Mouse (Mus musculus): ENCODE measurements around the gene Smc5. TPM values are rescaled to one million over a fixed set of nuclear protein-coding genes. Genes with fewer than 3 reads are reported as not detected.

The Smc5 gene
- polyA plus RNA-seq, 2 experiments, result 33.4 to 56.3 TPM

- H3K9me3 ChIP-seq (ENCODE audit: control insufficient read depth, low read length), result no peaks in the 10 kb centered on the region; the same call in 1 of the 2 replicates
- no peak overlapping the region for H3K27ac ChIP-seq (replicated peaks; ENCODE audit: low read depth, low read length)
- TF ChIP-seq POLR2A (IDR thresholded peaks at IDR 0.05; ENCODE audit: borderline replicate concordance, extremely low read depth, insufficient read depth, insufficient read length), result no peak
- H3K4me1 ChIP-seq (ENCODE audit: control insufficient read depth, insufficient read depth, low read length), result no peaks in the 10 kb centered on the region
- no peaks in the 10 kb centered on the region for H3K36me3 ChIP-seq (ENCODE audit: control insufficient read depth, insufficient read depth, low read length)
- no peak for ATAC-seq (ENCODE audit: low FRiP score, low read depth)
- H3K27me3 ChIP-seq (ENCODE audit: control insufficient read depth, insufficient read depth, low read length), result no peaks in the 10 kb centered on the region
- no peak overlapping the region for H3K9ac ChIP-seq (ENCODE audit: low read depth, low read length, severe bottlenecking)
- WGBS, result 40% methylated on average over 8 of the region's 8 CpGs
- no peak overlapping the region for H3K4me3 ChIP-seq (replicated peaks; ENCODE audit: low read length)
- no peak overlapping the region for H3K4me2 ChIP-seq (replicated peaks; ENCODE audit: low read depth, low read length, severe bottlenecking)
- DNase-seq (ENCODE audit: low spot score), result no peak
Measured at GRCm38 (mm10) chr19:23281911-23282660, 8.4 kb upstream of the Smc5 start.

- H3K4me3 ChIP-seq (replicated peaks; ENCODE audit: low read length), result peak overlapping the region; percentile 95
- 0 out of 2 replicates have a peak overlapping the region, but pooled peaks have one; percentile 79 for H3K27ac ChIP-seq (replicated peaks; ENCODE audit: low read depth, low read length)
- H3K9me3 ChIP-seq (ENCODE audit: control insufficient read depth, low read length), result no peaks in the 10 kb centered on the region
- H3K4me2 ChIP-seq (replicated peaks; ENCODE audit: low read depth, low read length, severe bottlenecking), result peak overlapping the region; percentile 55
- 56% methylated on average over 4 of the region's 4 CpGs for WGBS
- H3K36me3 ChIP-seq (ENCODE audit: control insufficient read depth, insufficient read depth, low read length), result no peaks in the 10 kb centered on the region
- H3K27me3 ChIP-seq (ENCODE audit: control insufficient read depth, insufficient read depth, low read length), result no peaks in the 10 kb centered on the region
- H3K9ac ChIP-seq (ENCODE audit: low read depth, low read length, severe bottlenecking), result peak overlapping the region; percentile 95
- no peak for TF ChIP-seq POLR2A (IDR thresholded peaks at IDR 0.05; ENCODE audit: borderline replicate concordance, extremely low read depth, insufficient read depth, insufficient read length)
- peaks cover 6% of the 10 kb centered on the region; the same call in 1 of the 2 replicates for H3K4me1 ChIP-seq (ENCODE audit: control insufficient read depth, insufficient read depth, low read length)
- DNase-seq (ENCODE audit: low spot score) (no peak), ATAC-seq (ENCODE audit: low FRiP score, low read depth) (0 out of 2 replicates have a peak, but pooled peaks have one; percentile 8)
Measured at GRCm38 (mm10) chr19:23274054-23274724, 492 bp upstream of the Smc5 start.

- H3K4me1 ChIP-seq (ENCODE audit: control insufficient read depth, insufficient read depth, low read length), result no peaks in the 10 kb centered on the region
- H3K4me2 ChIP-seq (replicated peaks; ENCODE audit: low read depth, low read length, severe bottlenecking), result no peak overlapping the region
- 76% methylated on average over 9 of the region's 9 CpGs for WGBS
- H3K4me3 ChIP-seq (replicated peaks; ENCODE audit: low read length), result no peak overlapping the region
- H3K36me3 ChIP-seq (ENCODE audit: control insufficient read depth, insufficient read depth, low read length), result peaks cover 73% of the 10 kb centered on the region
- no peak overlapping the region for H3K9ac ChIP-seq (ENCODE audit: low read depth, low read length, severe bottlenecking)
- ATAC-seq (ENCODE audit: low FRiP score, low read depth), result no peak
- no peak overlapping the region for H3K27ac ChIP-seq (replicated peaks; ENCODE audit: low read depth, low read length)
- H3K27me3 ChIP-seq (ENCODE audit: control insufficient read depth, insufficient read depth, low read length), result no peaks in the 10 kb centered on the region
- DNase-seq (ENCODE audit: low spot score), result no peak
- TF ChIP-seq POLR2A (IDR thresholded peaks at IDR 0.05; ENCODE audit: borderline replicate concordance, extremely low read depth, insufficient read depth, insufficient read length), result no peak
- no peaks in the 10 kb centered on the region for H3K9me3 ChIP-seq (ENCODE audit: control insufficient read depth, low read length)
Measured at GRCm38 (mm10) chr19:23256771-23257170, 16.9 kb downstream of the Smc5 start.

- Histone ChIP-seq H3K4me3 (replicated peaks; ENCODE audit: low read length) (no peak overlapping the region), H3K4me1 (ENCODE audit: control insufficient read depth, insufficient read depth, low read length) (no peaks in the 10 kb centered on the region), H3K4me2 (replicated peaks; ENCODE audit: low read depth, low read length, severe bottlenecking) (no peak overlapping the region), H3K27ac (replicated peaks; ENCODE audit: low read depth, low read length) (no peak overlapping the region), H3K9me3 (ENCODE audit: control insufficient read depth, low read length) (no peaks in the 10 kb centered on the region), H3K36me3 (ENCODE audit: control insufficient read depth, insufficient read depth, low read length) (peaks cover 39% of the 10 kb centered on the region), H3K27me3 (ENCODE audit: control insufficient read depth, insufficient read depth, low read length) (no peaks in the 10 kb centered on the region), H3K9ac (ENCODE audit: low read depth, low read length, severe bottlenecking) (no peak overlapping the region)
- no peak for TF ChIP-seq POLR2A (IDR thresholded peaks at IDR 0.05; ENCODE audit: borderline replicate concordance, extremely low read depth, insufficient read depth, insufficient read length)
- no peak for DNase-seq (ENCODE audit: low spot score)
- ATAC-seq (ENCODE audit: low FRiP score, low read depth), result no peak
- 90% methylated on average over 2 of the region's 2 CpGs for WGBS
Measured at GRCm38 (mm10) chr19:23246473-23246872, 27.2 kb downstream of the Smc5 start.

GRCm38 (mm10) chr19:23225065-23225464, 48.6 kb downstream of the Smc5 start:
- TF ChIP-seq POLR2A (IDR thresholded peaks at IDR 0.05; ENCODE audit: borderline replicate concordance, extremely low read depth, insufficient read depth, insufficient read length), result no peak
- ATAC-seq (ENCODE audit: low FRiP score, low read depth), result no peak
- no peak overlapping the region for H3K9ac ChIP-seq (ENCODE audit: low read depth, low read length, severe bottlenecking)
- WGBS, result 70% methylated on average over 4 of the region's 4 CpGs
- H3K36me3 ChIP-seq (ENCODE audit: control insufficient read depth, insufficient read depth, low read length), result peaks cover 58% of the 10 kb centered on the region
- no peaks in the 10 kb centered on the region for H3K9me3 ChIP-seq (ENCODE audit: control insufficient read depth, low read length)
- H3K27me3 ChIP-seq (ENCODE audit: control insufficient read depth, insufficient read depth, low read length), result no peaks in the 10 kb centered on the region
- H3K4me2 ChIP-seq (replicated peaks; ENCODE audit: low read depth, low read length, severe bottlenecking), result no peak overlapping the region
- H3K4me1 ChIP-seq (ENCODE audit: control insufficient read depth, insufficient read depth, low read length), result no peaks in the 10 kb centered on the region
- DNase-seq (ENCODE audit: low spot score), result peak; percentile 64
- no peak overlapping the region for H3K4me3 ChIP-seq (replicated peaks; ENCODE audit: low read length)
- no peak overlapping the region for H3K27ac ChIP-seq (replicated peaks; ENCODE audit: low read depth, low read length)
